Mouse (Mus musculus): ENCODE data around the gene Otub2. TPM values are rescaled to one million over a fixed set of nuclear protein-coding genes. Genes with fewer than 3 reads are reported as not detected.

Gene Otub2
- total and polyA plus RNA-seq, 2 experiments from 2014 or later = 5.0 to 8.6 TPM

DNA sequence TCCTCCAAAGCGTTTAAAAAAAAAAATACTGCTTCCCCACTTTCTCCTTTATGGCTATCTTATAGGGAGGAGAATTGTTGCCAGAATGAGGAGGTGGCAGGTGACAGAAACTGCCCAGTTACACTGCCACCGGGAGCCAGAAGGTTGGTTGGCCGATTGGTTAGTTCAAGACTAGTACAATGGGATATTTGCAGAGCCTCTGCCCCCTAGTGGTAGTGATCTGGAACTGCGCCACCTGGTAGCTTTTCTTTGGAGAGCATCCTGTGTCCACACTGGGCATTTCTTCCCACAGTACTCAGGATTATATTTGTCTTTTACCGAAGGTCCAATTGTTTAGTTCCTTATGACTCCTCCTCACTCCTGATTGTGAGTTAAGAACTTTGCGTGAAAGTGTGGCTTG, 16.8 kb upstream of the Otub2 start:
- WGBS = 23% methylated on average over 6 of the region's 6 CpGs
- no peaks in the 10 kb centered on the region for H3K9me3 ChIP-seq (replicated peaks; ENCODE audit: control insufficient read depth, low read length)
- H3K27me3 ChIP-seq (ENCODE audit: control insufficient read depth, insufficient read depth, low read length) = no peaks in the 10 kb centered on the region
- H3K4me2 ChIP-seq (ENCODE audit: low read depth, low read length) = no peak overlapping the region
- no peak overlapping the region for H3K4me3 ChIP-seq (ENCODE audit: low read depth, low read length)
- ATAC-seq (ENCODE audit: insufficient read depth, low read depth) (no peak; the same call in 1 of the 2 replicates), DNase-seq (ENCODE audit: low spot score) (no peak)
- H3K9ac ChIP-seq (replicated peaks; ENCODE audit: low read depth, low read length) = no peak overlapping the region
- TF ChIP-seq EP300 (IDR thresholded peaks at IDR 0.05; ENCODE audit: low read depth) (no peak), CTCF (IDR thresholded peaks at IDR 0.05; ENCODE audit: low read depth) (peak; percentile 78)
- H3K36me3 ChIP-seq (replicated peaks; ENCODE audit: control insufficient read depth, insufficient read depth, low read length) = no peaks in the 10 kb centered on the region
- no peaks in the 10 kb centered on the region for H3K4me1 ChIP-seq (ENCODE audit: control insufficient read depth, insufficient read depth)
- H3K27ac ChIP-seq (ENCODE audit: low read depth) = no peak overlapping the region

DNA sequence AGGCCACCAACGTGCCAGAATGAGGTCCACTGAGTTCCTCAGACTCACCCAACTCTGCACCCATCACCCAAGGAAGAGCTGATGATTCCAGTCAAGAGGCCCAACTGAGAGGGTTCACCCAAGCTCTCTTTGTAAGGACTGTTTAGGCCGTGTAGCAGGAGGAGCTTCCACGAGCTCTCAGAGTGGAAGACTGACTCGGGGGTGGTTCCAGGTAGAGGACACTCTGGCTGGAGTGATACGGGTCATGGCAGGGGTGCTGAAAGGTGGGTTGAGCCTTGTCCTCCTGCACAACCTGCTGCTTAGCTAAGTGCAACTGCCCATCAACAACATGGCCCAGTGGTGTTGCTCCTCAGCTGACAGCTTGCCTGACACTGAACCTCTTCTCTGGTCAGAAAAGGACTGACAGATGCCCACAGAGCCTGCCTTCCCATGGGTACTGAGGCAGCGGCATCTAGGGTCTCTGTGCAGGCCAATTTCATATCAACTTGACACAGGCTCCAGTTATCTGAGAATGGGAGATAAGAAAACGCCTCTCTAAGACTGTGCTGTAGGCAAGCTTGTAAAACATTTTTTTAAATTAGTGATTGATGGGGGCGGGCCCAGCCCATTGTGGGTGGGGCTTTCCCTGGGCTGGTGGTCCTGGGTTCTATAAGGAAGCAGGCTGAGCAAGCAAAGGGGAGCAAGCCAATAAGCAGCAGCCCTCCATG, 14.8 kb upstream of the Otub2 start:
- H3K36me3 ChIP-seq (replicated peaks; ENCODE audit: control insufficient read depth, insufficient read depth, low read length) = no peaks in the 10 kb centered on the region
- DNase-seq (ENCODE audit: low spot score) (no peak), ATAC-seq (ENCODE audit: insufficient read depth, low read depth) (no peak)
- H3K9me3 ChIP-seq (replicated peaks; ENCODE audit: control insufficient read depth, low read length) = no peaks in the 10 kb centered on the region
- no peaks in the 10 kb centered on the region for H3K27me3 ChIP-seq (ENCODE audit: control insufficient read depth, insufficient read depth, low read length)
- H3K4me3 ChIP-seq (ENCODE audit: low read depth, low read length) = no peak overlapping the region
- WGBS = 44% methylated on average over 8 of the region's 8 CpGs
- no peak overlapping the region for H3K9ac ChIP-seq (replicated peaks; ENCODE audit: low read depth, low read length)
- no peaks in the 10 kb centered on the region for H3K4me1 ChIP-seq (ENCODE audit: control insufficient read depth, insufficient read depth)
- no peak overlapping the region for H3K4me2 ChIP-seq (ENCODE audit: low read depth, low read length)
- no peak for TF ChIP-seq EP300 (IDR thresholded peaks at IDR 0.05; ENCODE audit: low read depth)
- no peak for TF ChIP-seq CTCF (IDR thresholded peaks at IDR 0.05; ENCODE audit: low read depth)
- no peak overlapping the region for H3K27ac ChIP-seq (ENCODE audit: low read depth)

DNA sequence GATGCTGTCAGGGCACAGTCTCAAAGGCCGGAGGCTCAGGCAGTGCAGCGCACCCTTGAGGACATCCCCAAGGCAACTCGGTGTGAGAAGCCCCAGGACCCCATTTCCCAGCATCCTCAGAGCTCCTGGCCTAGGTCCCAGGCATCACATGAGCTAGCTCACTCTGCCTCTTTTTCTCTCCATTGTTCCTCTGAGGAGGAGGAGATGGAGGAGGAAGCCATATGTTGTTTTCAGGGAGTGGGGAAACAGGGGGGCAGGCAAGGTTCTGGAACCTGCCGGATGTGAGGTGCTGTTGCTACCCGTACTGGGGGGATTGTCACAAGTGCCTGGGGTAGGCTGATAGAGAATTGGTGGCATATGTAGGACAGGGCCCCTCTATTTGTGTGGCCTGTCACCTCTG, 12.4 kb upstream of the Otub2 start:
- WGBS = 40% methylated on average over 5 of the region's 5 CpGs
- DNase-seq (ENCODE audit: low spot score) = peak; percentile 32
- H3K9ac ChIP-seq (replicated peaks; ENCODE audit: low read depth, low read length) = no peak overlapping the region
- no peaks in the 10 kb centered on the region for H3K4me1 ChIP-seq (ENCODE audit: control insufficient read depth, insufficient read depth)
- H3K27ac ChIP-seq (ENCODE audit: low read depth) = no peak overlapping the region
- no peaks in the 10 kb centered on the region for H3K36me3 ChIP-seq (replicated peaks; ENCODE audit: control insufficient read depth, insufficient read depth, low read length)
- no peak overlapping the region for H3K4me2 ChIP-seq (ENCODE audit: low read depth, low read length)
- no peak overlapping the region for H3K4me3 ChIP-seq (ENCODE audit: low read depth, low read length)
- H3K9me3 ChIP-seq (replicated peaks; ENCODE audit: control insufficient read depth, low read length) = no peaks in the 10 kb centered on the region
- H3K27me3 ChIP-seq (ENCODE audit: control insufficient read depth, insufficient read depth, low read length) = no peaks in the 10 kb centered on the region
- TF ChIP-seq EP300 (IDR thresholded peaks at IDR 0.05; ENCODE audit: low read depth) (no peak), CTCF (IDR thresholded peaks at IDR 0.05; ENCODE audit: low read depth) (no peak)
- ATAC-seq (ENCODE audit: insufficient read depth, low read depth) = no peak; the same call in 1 of the 2 replicates

DNA sequence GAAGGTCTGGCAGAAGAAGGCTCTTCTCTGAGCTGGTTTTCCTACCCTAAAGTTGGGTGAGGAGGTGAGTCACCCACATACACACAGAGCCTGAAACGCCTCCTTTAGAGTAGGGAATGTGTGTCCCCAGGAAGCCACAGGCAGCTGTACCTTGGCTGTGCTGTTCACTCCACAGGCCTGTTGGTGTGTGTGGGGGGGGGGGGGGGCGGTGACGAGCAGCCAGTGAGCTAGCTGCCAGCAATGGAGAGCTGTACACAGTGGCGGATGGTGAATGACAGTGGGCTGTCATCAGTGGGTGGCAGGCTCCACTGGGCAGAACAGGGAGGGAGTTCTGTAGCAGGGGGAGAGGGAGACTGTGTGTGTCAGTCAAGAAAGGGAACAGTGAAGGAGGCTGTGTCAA, 11.7 kb upstream of the Otub2 start:
- Histone ChIP-seq H3K9me3 (replicated peaks; ENCODE audit: control insufficient read depth, low read length) (no peaks in the 10 kb centered on the region), H3K9ac (replicated peaks; ENCODE audit: low read depth, low read length) (no peak overlapping the region), H3K4me2 (ENCODE audit: low read depth, low read length) (no peak overlapping the region), H3K4me1 (ENCODE audit: control insufficient read depth, insufficient read depth) (no peaks in the 10 kb centered on the region), H3K36me3 (replicated peaks; ENCODE audit: control insufficient read depth, insufficient read depth, low read length) (no peaks in the 10 kb centered on the region), H3K4me3 (ENCODE audit: low read depth, low read length) (no peak overlapping the region), H3K27ac (ENCODE audit: low read depth) (no peak overlapping the region), H3K27me3 (ENCODE audit: control insufficient read depth, insufficient read depth, low read length) (no peaks in the 10 kb centered on the region)
- peak; percentile 37 for ATAC-seq (ENCODE audit: insufficient read depth, low read depth)
- 21% methylated on average over 4 of the region's 4 CpGs for WGBS
- DNase-seq (ENCODE audit: low spot score) = no peak
- TF ChIP-seq EP300 (IDR thresholded peaks at IDR 0.05; ENCODE audit: low read depth) = no peak
- TF ChIP-seq CTCF (IDR thresholded peaks at IDR 0.05; ENCODE audit: low read depth) = no peak

DNA sequence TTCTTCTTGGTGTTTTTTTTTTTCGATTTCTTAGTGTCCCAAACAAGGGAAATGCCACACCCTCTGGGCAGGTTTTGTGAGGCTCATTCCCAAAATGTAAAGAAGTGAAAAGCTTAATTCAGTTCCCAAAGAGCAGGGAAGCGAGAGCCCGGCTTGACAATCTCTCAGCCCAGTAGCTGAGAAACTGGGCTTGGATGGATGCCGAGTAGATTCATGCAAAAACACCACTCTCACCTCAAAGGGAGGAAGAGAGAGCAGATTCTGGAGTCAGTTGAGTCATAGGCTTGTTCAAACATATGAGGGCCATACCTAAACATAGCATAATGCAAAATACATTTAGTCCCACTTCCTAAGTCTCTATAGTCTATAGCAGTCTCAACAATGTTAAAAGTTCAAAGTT, 8.3 kb upstream of the Otub2 start:
- DNase-seq (ENCODE audit: low spot score) (no peak), ATAC-seq (ENCODE audit: insufficient read depth, low read depth) (no peak)
- Histone ChIP-seq H3K36me3 (replicated peaks; ENCODE audit: control insufficient read depth, insufficient read depth, low read length) (no peaks in the 10 kb centered on the region), H3K27ac (ENCODE audit: low read depth) (no peak overlapping the region), H3K4me1 (ENCODE audit: control insufficient read depth, insufficient read depth) (no peaks in the 10 kb centered on the region), H3K9ac (replicated peaks; ENCODE audit: low read depth, low read length) (no peak overlapping the region), H3K4me3 (ENCODE audit: low read depth, low read length) (no peak overlapping the region), H3K27me3 (ENCODE audit: control insufficient read depth, insufficient read depth, low read length) (no peaks in the 10 kb centered on the region), H3K9me3 (replicated peaks; ENCODE audit: control insufficient read depth, low read length) (no peaks in the 10 kb centered on the region), H3K4me2 (ENCODE audit: low read depth, low read length) (no peak overlapping the region)
- no peak for TF ChIP-seq EP300 (IDR thresholded peaks at IDR 0.05; ENCODE audit: low read depth)
- TF ChIP-seq CTCF (IDR thresholded peaks at IDR 0.05; ENCODE audit: low read depth) = no peak
- 72% methylated on average over 4 of the region's 4 CpGs for WGBS

DNA sequence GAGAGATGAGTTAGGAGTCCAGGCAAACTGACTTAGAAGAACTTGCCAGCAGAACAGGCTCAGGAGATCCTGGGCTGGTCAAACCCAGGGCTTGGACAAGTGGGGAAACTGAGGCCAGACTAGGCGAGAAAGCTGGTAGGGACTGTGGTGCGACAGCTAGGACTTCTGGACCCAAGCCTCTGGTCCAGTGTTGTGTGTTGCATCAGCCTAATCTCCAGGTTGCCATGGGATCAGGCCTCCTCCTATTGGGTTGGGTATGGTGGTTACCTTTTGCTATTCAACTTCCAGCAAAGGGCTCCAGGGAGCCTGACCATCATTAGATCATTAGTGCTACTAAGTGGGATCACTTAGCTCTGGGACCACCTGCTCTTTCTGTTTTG, 856 bp downstream of the Otub2 start:
- H3K4me1 ChIP-seq (ENCODE audit: control insufficient read depth, insufficient read depth) = peaks cover 13% of the 10 kb centered on the region

More for the DNA sequence above, 856 bp downstream of the Otub2 start:
- no peak for TF ChIP-seq CTCF (IDR thresholded peaks at IDR 0.05; ENCODE audit: low read depth)
- no peak for TF ChIP-seq EP300 (IDR thresholded peaks at IDR 0.05; ENCODE audit: low read depth)
- Histone ChIP-seq H3K4me3 (ENCODE audit: low read depth, low read length) (peak overlapping the region; percentile 63), H3K9ac (replicated peaks; ENCODE audit: low read depth, low read length) (peak overlapping the region; percentile 75; the same call in 1 of the 2 replicates), H3K9me3 (replicated peaks; ENCODE audit: control insufficient read depth, low read length) (no peaks in the 10 kb centered on the region), H3K36me3 (replicated peaks; ENCODE audit: control insufficient read depth, insufficient read depth, low read length) (no peaks in the 10 kb centered on the region), H3K27me3 (ENCODE audit: control insufficient read depth, insufficient read depth, low read length) (no peaks in the 10 kb centered on the region), H3K27ac (ENCODE audit: low read depth) (no peak overlapping the region), H3K4me2 (ENCODE audit: low read depth, low read length) (peak overlapping the region; percentile 66)
- ATAC-seq (ENCODE audit: insufficient read depth, low read depth) (no peak), DNase-seq (ENCODE audit: low spot score) (no peak)
- 89% methylated on average over 2 of the region's 2 CpGs for WGBS

All from heart, postnatal 0 days (tissue).